Mouse (Mus musculus) heart, postnatal 25 days (tissue): ENCODE measurements at regions not wholly inside any gene's neighbourhood (a gene's known extent, or its start where the extent isn't known, plus 50 kb on each side); places are given as distances from the start of the nearest gene placed in this dataset.

Source experiments
- DNase-seq: peaks from one replicate; pipeline ENCODE4 v3.0.0; 2022; ENCODE audit warnings: low spot score
- intact Hi-C: fragments of 180-260 bp; cut with DNase I; formaldehyde crosslinking; loops from one replicate; pipeline ENCODE4 v1.15.1; 2025

DNA sequence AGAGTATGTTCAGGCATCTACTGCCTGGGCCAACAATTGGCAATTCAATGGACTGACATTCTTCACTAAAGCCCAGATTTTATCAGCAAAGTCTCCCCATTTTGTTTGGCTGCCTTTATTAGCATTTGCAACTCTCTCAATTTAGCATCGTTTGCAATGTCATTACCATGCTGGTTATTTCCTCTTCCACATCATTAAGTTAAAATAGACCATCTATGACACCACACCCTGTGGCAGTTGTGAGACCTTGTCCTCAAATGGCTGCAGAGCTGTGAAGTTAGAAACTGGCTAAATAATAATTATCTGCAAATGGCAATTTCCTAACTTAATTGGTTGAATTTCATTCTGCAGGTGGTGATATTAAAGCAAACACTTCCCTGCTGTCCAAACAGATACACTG, 381.8 kb downstream of the H2al1n start:
- no peak for DNase-seq
- intact Hi-C loops = loop anchor here (5.0 kb wide), 1 partner anchor 35 kb away; no protein-coding TSS in a partner anchor

DNA sequence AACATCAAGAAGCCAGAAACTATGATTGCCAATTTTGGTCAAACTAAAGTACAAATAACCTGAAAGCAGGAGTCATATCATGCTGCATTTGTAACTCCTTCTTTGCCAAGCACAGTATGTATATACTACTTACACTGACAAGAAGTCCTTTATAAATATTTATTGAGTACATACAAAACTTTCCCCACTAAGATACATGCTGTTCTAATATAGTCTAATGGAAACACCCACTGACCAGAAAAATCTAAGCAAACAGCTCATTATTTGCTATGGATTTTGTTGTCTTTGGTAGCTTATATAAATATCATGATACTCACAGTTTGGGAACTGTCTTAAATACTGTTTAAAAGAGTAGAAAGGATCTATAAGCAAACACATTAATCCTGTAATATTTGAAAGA, 385.9 kb downstream of the H2al1n start:
- no peak for DNase-seq

DNA sequence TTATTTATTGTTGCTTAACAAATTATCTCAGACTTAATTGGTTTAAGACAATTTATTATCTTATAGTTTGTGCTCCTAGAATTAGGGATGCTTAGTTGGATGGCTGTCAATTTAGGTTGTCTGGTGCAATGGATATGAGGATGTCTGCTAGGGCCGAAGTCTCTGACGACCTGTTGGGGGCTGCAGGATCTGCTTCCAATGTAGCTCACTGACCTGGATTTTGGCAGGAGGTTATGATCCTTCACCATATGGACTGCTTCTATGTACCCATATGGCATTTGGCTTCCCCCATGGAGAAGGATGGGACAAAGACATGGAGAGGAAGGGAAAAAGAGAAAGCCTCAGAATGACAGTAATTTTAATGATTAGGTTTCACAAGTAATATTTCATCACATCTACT, 391.0 kb downstream of the H2al1n start:
- intact Hi-C loops = no loop called here
- no peak for DNase-seq

More for the DNA sequence above, 385.9 kb downstream of the H2al1n start:
- intact Hi-C loops = no loop called here

DNA sequence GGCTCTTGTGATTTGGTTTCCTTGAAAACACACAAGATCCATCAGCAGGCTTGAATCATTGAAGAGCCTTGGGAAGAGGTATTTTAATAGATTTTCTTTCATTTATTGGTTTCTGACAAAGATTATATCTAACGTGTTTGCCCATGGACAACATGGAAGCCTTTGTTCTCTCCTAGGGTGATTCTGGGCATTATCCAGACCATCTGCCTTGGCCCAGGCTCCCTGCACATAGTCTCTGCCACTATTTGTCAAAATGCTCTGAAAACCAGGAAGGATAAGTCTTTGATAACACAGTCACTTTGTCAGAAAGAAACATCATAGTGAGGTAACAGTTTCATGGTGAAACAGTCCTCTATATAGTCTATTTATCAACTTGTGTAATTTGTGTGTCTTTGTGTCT, 398.2 kb downstream of the H2al1n start:
- DNase-seq = no peak

DNA sequence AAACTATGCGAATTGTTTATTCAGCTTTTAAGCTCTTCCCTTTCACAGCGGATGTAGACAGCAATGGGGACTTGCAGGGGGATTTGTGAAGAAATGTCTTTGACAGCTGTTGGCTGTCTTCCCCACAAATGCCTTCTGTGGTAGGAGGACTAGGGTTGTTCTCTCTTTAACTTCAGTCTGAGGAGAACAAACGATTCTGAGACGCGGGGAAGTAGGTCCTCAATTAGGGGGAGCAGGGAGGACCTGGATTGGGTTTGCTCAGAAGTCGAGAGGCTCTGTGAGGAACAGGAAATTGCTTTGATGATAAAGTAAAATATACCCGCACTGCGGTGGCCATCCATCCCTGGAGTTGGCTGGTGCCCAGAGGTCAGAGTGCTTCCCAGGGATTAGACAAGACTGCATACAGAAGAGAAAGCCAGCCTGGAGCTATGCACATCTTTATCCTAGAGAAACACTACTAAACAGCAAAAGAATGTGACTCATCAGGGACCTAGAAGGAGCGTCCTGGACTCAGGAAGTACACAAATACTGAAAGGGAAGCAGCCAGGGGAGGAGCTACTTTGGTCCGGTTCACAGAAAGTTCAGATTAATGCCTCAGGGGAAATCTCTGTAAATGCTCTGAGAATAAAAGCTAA, 417.4 kb downstream of the H2al1n start:
- DNase-seq = peak; percentile 2
- intact Hi-C loops = loop anchor here (5.0 kb wide), 1 partner anchor 36 kb away; no protein-coding TSS in a partner anchor

More for the DNA sequence above, 398.2 kb downstream of the H2al1n start:
- intact Hi-C loops = no loop called here

DNA sequence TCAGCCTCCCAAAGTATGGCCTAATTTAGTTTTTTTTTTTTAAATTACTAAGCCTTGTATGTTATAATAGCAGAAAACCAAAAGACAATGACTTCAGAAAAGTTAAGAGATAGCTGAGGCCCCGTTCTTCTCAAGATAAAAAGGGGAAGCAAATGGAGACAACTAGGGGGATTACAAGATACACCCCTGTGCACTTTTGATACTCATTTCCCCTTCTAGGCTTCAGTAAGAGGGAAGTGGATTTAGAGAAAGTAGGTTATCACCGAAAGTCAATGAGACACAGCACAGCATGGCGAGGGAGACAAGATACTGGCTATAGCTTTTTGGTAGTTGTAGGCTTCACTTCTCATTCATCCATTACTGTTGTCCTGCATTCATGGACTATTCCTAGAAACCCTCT, 428.4 kb downstream of the H2al1n start:
- DNase-seq = no peak
- intact Hi-C loops = no loop called here

DNA sequence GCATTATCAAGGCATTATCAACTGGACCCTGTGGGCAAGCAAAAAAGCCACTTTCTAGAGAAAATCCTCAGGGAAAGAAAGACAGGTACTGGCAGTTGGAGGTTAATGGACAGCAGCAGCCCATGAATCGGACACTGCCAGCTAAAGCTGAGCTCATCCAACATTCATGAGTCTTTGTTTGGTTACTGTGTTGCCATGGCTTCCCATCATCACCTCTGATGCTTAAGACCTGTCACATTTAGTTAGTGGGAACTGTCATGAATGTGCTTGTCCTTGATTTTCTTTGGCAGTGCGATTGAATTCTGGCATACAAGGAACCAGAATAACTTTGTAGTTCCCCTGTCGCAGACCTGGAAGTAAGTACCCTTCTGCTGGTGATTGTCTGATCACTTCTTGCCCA, 453.9 kb downstream of the H2al1n start:
- DNase-seq = no peak
- intact Hi-C loops = no loop called here

DNA sequence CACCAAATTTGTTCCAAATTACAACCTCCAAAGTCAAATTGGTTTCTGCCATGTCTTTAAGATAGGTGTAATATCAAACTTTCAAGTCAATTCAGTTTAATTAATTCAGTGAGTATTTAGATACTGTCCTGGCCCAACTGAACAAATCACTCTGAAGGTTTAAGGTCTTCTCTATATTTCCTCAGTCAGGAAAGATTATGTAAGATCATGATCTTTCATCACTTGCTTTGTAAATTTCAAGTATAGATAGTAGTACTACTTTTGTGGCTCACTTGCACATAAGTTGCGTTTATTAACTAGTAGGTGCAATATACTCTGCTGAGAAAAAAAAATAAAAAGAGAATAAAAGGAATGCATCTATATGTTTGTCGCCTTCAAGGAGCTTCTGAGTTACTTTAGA, 485.4 kb downstream of the H2al1n start:
- DNase-seq = no peak
- intact Hi-C loops = no loop called here

DNA sequence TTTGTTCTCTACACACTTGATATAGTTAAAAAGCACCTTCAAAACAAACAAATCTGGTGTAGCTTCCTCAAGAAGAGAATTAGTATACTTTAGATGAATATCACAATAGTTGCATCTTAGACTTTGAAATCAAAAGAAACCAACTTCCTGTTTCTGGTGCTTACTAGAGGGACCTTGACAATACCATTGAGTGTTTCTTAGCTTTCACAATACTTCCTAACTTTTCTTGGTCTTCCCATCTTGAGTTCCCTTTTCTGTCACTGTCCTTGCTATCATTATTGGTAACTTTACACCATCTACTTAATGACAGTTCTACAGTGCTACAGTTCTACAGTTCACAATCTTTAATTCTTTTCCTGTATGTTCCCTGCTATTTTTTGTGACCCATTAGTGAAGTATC, 528.1 kb downstream of the H2al1n start:
- intact Hi-C loops = no loop called here
- no peak for DNase-seq
